Mouse (Mus musculus) E14TG2a.4 (cell line): ENCODE data around the gene Casc3.

Source experiments
- CTCF ChIP-seq: conservative IDR thresholded peaks from 2 replicates; pipeline ENCODE4 v1.5.1; 2014; ENCODE audit warnings: low read length
- NANOG ChIP-seq: IDR thresholded peaks from 2 replicates; pipeline ENCODE4 v1.6.1; 2014; ENCODE audit warnings: borderline replicate concordance, low read length, mixed read lengths
- POU5F1 ChIP-seq: IDR thresholded peaks from 2 replicates; pipeline ENCODE4 v1.6.1; 2014; ENCODE audit warnings: low read length, borderline replicate concordance

- no peak for TF ChIP-seq CTCF
- TF ChIP-seq NANOG = no peak
- TF ChIP-seq POU5F1 = no peak
Observed at GRCm38 (mm10) chr11:98869906-98870305, 65.2 kb downstream of the Casc3 start.
